Mouse (Mus musculus): ENCODE data around the gene Cdc123.

DNA sequence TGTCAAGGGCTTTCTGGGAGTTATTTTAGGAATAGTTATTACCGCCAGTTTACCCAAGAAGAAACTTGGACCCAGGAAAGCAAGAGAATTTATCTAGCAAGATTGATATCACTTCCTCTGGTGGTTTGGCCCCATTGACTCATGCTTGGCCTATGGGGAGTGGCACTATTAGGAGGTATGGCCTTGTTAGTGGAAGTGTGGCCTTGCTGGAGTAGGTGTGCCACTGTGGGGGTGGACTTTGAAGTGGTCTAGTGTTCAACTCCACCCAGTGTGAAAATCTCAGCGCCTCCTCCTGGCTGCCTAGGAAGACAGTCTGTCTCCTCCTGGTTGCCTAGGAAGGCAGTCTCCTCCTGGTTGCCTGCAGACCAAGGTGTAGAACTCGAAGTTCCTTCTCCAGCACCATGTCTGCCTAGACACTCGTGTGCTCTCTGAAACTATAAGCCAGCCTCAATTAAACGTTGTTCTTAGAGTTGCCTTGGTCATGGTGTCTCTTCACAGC, 97.4 kb downstream of the Cdc123 start:
- TF ChIP-seq POLR2A (IDR thresholded peaks at IDR 0.05; ENCODE audit: control insufficient read depth, extremely low read depth, insufficient read depth, low read length, poor library complexity) = no peak
- TF ChIP-seq CTCF (IDR thresholded peaks at IDR 0.05; ENCODE audit: borderline replicate concordance, control insufficient read depth, extremely low read depth, insufficient read depth, low read length, poor library complexity) = no peak

All from thymus, adult 2 months (tissue).